Mouse (Mus musculus) embryonic facial prominence, embryonic 13.5 days (tissue): ENCODE data around the gene Hspa8. TPM values are rescaled to one million over a fixed set of nuclear protein-coding genes. Genes with fewer than 3 reads are reported as not detected.
A peak's percentile ranks its signal among the peaks of the same experiment; 100 is the strongest.
"Not testable (repeated sequence)": the region's sequence is repeated elsewhere in the genome, so short reads cannot be mapped to it uniquely, and the experiment has no call there.

ENCODE experiments used
- ATAC-seq: fragments of 200-750 bp; cut with Nextera tagmentation; 2 replicates; pipeline ENCODE4 v1.8.0; 2017; ENCODE audit warnings: low read depth; ENCODE audit not compliant: insufficient number of reproducible peaks, insufficient read depth, low FRiP score, low TSS enrichment
- H3K27ac ChIP-seq: fragments of 300-500 bp; sonication (generic); 2 replicates; pipeline ENCODE4 v1.5.1; 2015; ENCODE audit warnings: moderate library complexity, mild to moderate bottlenecking, inconsistent platforms
- H3K27me3 ChIP-seq: fragments of 300-500 bp; sonication (generic); 2 replicates; pipeline ENCODE4 v1.6.1; 2015; ENCODE audit warnings: mild to moderate bottlenecking, inconsistent platforms
- H3K36me3 ChIP-seq: fragments of 300-500 bp; sonication (generic); 2 replicates; pipeline ENCODE4 v1.6.1; 2015; ENCODE audit warnings: mild to moderate bottlenecking, inconsistent platforms
- H3K4me1 ChIP-seq: fragments of 300-500 bp; sonication (generic); 2 replicates; pipeline ENCODE4 v1.6.1; 2015; ENCODE audit warnings: inconsistent platforms
- H3K4me2 ChIP-seq: fragments of 300-500 bp; sonication (generic); 2 replicates; pipeline ENCODE4 v1.6.1; 2015; ENCODE audit warnings: moderate library complexity, mild to moderate bottlenecking, inconsistent platforms
- H3K4me3 ChIP-seq: fragments of 300-500 bp; sonication (generic); 2 replicates; pipeline ENCODE4 v1.5.1; 2015; ENCODE audit warnings: mild to moderate bottlenecking, inconsistent platforms
- H3K9ac ChIP-seq: fragments of 300-500 bp; sonication (generic); 2 replicates; pipeline ENCODE4 v1.6.1; 2015; ENCODE audit warnings: mild to moderate bottlenecking, inconsistent platforms
- H3K9me3 ChIP-seq: fragments of 300-500 bp; sonication (generic); 2 replicates; pipeline ENCODE4 v1.6.1; 2016; ENCODE audit warnings: inconsistent platforms
- WGBS: fragments of 180-500 bp; shearing (Covaris S2); methylation state at CpG from one replicate; pipeline ENCODE4 v1.1.7; 2015; ENCODE audit warnings: mixed read lengths; 5-methylcytosine and 5-hydroxymethylcytosine counted together
- polyA plus RNA-seq: library from polyadenylated mRNA; unstranded; fragments of >200 nt; fragmentation: Nextera tagmentation; extraction: Ambion mirVana; gene quantifications from 2 replicates; pipeline ENCODE4 v1.2.1, GENCODE M21; 2015

The Hspa8 gene
- polyA plus RNA-seq, 1 experiment from 2014 or later, result 2,229 TPM

- peaks cover 62% of the 10 kb centered on the region for H3K36me3 ChIP-seq
- H3K9me3 ChIP-seq, H3K9ac ChIP-seq, H3K4me1 ChIP-seq, H3K4me2 ChIP-seq, H3K4me3 ChIP-seq, ATAC-seq, H3K27me3 ChIP-seq, H3K27ac ChIP-seq: not testable (repeated sequence)
- 87% methylated on average over 6 of the region's 6 CpGs for WGBS
These were observed 27.6 kb upstream of the Hspa8 start for GRCm38 (mm10) chr9:40773142-40773541.

GRCm38 (mm10) chr9:40773869-40774268, 26.9 kb upstream of the Hspa8 start:
- no peak for ATAC-seq

GRCm38 (mm10) chr9:40776044-40776443, 24.7 kb upstream of the Hspa8 start:
- H3K4me2 ChIP-seq, result no peak overlapping the region
- 43% methylated on average over 1 of the region's 1 CpGs for WGBS
- H3K9ac ChIP-seq, result no peak overlapping the region
- no peak overlapping the region for H3K27ac ChIP-seq
- no peak overlapping the region for H3K4me3 ChIP-seq
- H3K9me3 ChIP-seq, result no peaks in the 10 kb centered on the region
- H3K4me1 ChIP-seq, result no peaks in the 10 kb centered on the region
- H3K27me3 ChIP-seq, result no peaks in the 10 kb centered on the region
- ATAC-seq, result no peak
- peaks cover 67% of the 10 kb centered on the region for H3K36me3 ChIP-seq

More at GRCm38 (mm10) chr9:40773869-40774268, 26.9 kb upstream of the Hspa8 start:
- Histone ChIP-seq H3K9me3 (no peaks in the 10 kb centered on the region), H3K4me1 (no peaks in the 10 kb centered on the region), H3K9ac (no peak overlapping the region), H3K4me3 (no peak overlapping the region), H3K27ac (no peak overlapping the region), H3K27me3 (no peaks in the 10 kb centered on the region), H3K4me2 (no peak overlapping the region), H3K36me3 (peaks cover 62% of the 10 kb centered on the region)
- WGBS, result 91% methylated on average over 4 of the region's 4 CpGs

GRCm38 (mm10) chr9:40776459-40777248, 24.1 kb upstream of the Hspa8 start:
- Histone ChIP-seq H3K4me3 (no peak overlapping the region), H3K27ac (no peak overlapping the region), H3K9me3 (no peaks in the 10 kb centered on the region), H3K36me3 (peaks cover 70% of the 10 kb centered on the region), H3K27me3 (no peaks in the 10 kb centered on the region), H3K4me2 (no peak overlapping the region), H3K9ac (no peak overlapping the region), H3K4me1 (no peaks in the 10 kb centered on the region)
- 60% methylated on average over 11 of the region's 11 CpGs for WGBS
- no peak for ATAC-seq

- H3K27me3 ChIP-seq, result no peaks in the 10 kb centered on the region
- H3K4me3 ChIP-seq, result no peak overlapping the region
- no peak overlapping the region for H3K4me2 ChIP-seq
- peaks cover 50% of the 10 kb centered on the region for H3K36me3 ChIP-seq
- no peaks in the 10 kb centered on the region for H3K9me3 ChIP-seq
- no peak for ATAC-seq
- WGBS, result 56% methylated on average over 3 of the region's 3 CpGs
- peaks cover 24% of the 10 kb centered on the region for H3K4me1 ChIP-seq
- no peak overlapping the region for H3K27ac ChIP-seq
- no peak overlapping the region for H3K9ac ChIP-seq
These were observed 20.7 kb upstream of the Hspa8 start for GRCm38 (mm10) chr9:40780111-40780510.

GRCm38 (mm10) chr9:40780892-40781725, 19.7 kb upstream of the Hspa8 start:
- H3K36me3 ChIP-seq, result peaks cover 41% of the 10 kb centered on the region
- H3K27ac ChIP-seq, result peak overlapping the region; percentile 45; the same call in 1 of the 2 replicates
- ATAC-seq, result no peak
- H3K4me1 ChIP-seq, result peaks cover 30% of the 10 kb centered on the region
- no peak overlapping the region for H3K9ac ChIP-seq
- no peaks in the 10 kb centered on the region for H3K27me3 ChIP-seq
- WGBS, result 82% methylated on average over 11 of the region's 11 CpGs
- no peaks in the 10 kb centered on the region for H3K9me3 ChIP-seq
- no peak overlapping the region for H3K4me2 ChIP-seq
- no peak overlapping the region for H3K4me3 ChIP-seq

GRCm38 (mm10) chr9:40781726-40782581, 18.8 kb upstream of the Hspa8 start:
- ATAC-seq, result no peak
- Histone ChIP-seq H3K4me1 (peaks cover 30% of the 10 kb centered on the region), H3K9me3 (no peaks in the 10 kb centered on the region), H3K9ac (no peak overlapping the region), H3K36me3 (peaks cover 37% of the 10 kb centered on the region), H3K27ac (peak overlapping the region; percentile 45), H3K4me2 (peak overlapping the region; percentile 14; the same call in 1 of the 2 replicates), H3K4me3 (no peak overlapping the region), H3K27me3 (no peaks in the 10 kb centered on the region)
- 36% methylated on average over 26 of the region's 26 CpGs for WGBS

GRCm38 (mm10) chr9:40783641-40784373, 17.0 kb upstream of the Hspa8 start:
- WGBS, result 12% methylated on average over 13 of the region's 13 CpGs
- Histone ChIP-seq H3K4me1 (peaks cover 30% of the 10 kb centered on the region), H3K9ac (no peak overlapping the region), H3K4me3 (no peak overlapping the region), H3K27ac (peak overlapping the region; percentile 82), H3K9me3 (no peaks in the 10 kb centered on the region), H3K36me3 (peaks cover 29% of the 10 kb centered on the region), H3K4me2 (no peak overlapping the region), H3K27me3 (no peaks in the 10 kb centered on the region)
- no peak for ATAC-seq

GRCm38 (mm10) chr9:40784374-40784967, 16.3 kb upstream of the Hspa8 start:
- Histone ChIP-seq H3K4me2 (no peak overlapping the region; the same call in 1 of the 2 replicates), H3K27ac (peak overlapping the region; percentile 82), H3K4me1 (peaks cover 30% of the 10 kb centered on the region), H3K4me3 (no peak overlapping the region), H3K36me3 (peaks cover 29% of the 10 kb centered on the region), H3K9ac (no peak overlapping the region), H3K9me3 (no peaks in the 10 kb centered on the region), H3K27me3 (no peaks in the 10 kb centered on the region)
- no peak for ATAC-seq
- WGBS, result 6% methylated on average over 9 of the region's 9 CpGs

- Histone ChIP-seq H3K4me1 (peaks cover 30% of the 10 kb centered on the region), H3K4me3 (no peak overlapping the region), H3K27me3 (no peaks in the 10 kb centered on the region), H3K9me3 (no peaks in the 10 kb centered on the region), H3K27ac (0 out of 2 replicates have a peak overlapping the region, but pooled peaks have one; percentile 82), H3K9ac (no peak overlapping the region), H3K4me2 (no peak overlapping the region), H3K36me3 (peaks cover 22% of the 10 kb centered on the region)
- ATAC-seq, result no peak
- WGBS, result 43% methylated on average over 6 of the region's 6 CpGs
These were observed 15.3 kb upstream of the Hspa8 start for GRCm38 (mm10) chr9:40785452-40785851.
